Mouse (Mus musculus): Measurements from ENCODE around the gene Hnrnpl. TPM values are rescaled to one million over a fixed set of nuclear protein-coding genes. Genes with fewer than 3 reads are reported as not detected.

Hnrnpl gene
- polyA plus RNA-seq, 1 experiment: 444 TPM

DNA sequence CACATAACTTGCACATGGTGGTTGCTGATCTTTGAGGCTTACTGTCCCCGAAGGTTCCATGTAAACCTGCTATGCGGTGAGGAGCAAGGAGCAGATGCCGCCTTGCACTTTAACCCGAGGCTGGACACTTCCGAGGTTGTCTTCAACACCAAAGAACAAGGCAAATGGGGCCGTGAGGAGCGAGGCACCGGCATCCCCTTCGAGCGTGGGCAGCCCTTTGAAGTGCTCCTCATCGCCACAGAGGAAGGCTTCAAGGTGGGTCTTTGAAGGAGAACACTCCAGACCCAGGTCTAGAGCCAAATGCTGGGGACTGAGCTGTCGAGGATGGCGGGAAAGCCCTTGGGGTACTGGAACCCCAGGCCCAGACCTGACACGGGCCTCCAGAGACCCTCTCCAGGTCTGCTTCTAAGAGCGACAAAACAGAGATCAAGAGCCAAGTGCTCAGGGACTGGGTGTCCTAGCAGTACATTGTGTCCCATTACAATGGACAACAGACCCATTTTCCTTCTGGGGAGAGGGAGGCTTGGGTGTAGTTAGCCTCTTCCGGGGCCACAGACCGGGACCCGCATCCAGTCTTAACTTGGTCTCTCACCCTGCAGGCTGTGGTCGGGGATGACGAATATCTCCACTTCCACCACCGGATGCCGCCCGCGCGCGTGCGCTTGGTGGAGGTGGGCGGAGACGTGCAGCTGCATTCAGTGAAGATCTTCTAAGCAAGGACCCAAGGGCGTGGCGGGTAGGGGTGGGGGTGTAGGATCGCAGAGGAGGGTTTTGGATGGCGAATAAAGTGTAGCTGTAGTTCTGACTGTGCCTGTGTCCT, 57.4 kb downstream of the Hnrnpl start:
- TF ChIP-seq POLR2A (IDR thresholded peaks at IDR 0.05; ENCODE audit: borderline replicate concordance, extremely low read depth, insufficient read depth, insufficient read length, poor library complexity, severe bottlenecking): no peak
- no peak for TF ChIP-seq CTCF (IDR thresholded peaks at IDR 0.05; ENCODE audit: borderline replicate concordance, extremely low read depth, insufficient read depth, insufficient read length)
- peak; percentile 76 for DNase-seq (ENCODE audit: low read depth)

DNA sequence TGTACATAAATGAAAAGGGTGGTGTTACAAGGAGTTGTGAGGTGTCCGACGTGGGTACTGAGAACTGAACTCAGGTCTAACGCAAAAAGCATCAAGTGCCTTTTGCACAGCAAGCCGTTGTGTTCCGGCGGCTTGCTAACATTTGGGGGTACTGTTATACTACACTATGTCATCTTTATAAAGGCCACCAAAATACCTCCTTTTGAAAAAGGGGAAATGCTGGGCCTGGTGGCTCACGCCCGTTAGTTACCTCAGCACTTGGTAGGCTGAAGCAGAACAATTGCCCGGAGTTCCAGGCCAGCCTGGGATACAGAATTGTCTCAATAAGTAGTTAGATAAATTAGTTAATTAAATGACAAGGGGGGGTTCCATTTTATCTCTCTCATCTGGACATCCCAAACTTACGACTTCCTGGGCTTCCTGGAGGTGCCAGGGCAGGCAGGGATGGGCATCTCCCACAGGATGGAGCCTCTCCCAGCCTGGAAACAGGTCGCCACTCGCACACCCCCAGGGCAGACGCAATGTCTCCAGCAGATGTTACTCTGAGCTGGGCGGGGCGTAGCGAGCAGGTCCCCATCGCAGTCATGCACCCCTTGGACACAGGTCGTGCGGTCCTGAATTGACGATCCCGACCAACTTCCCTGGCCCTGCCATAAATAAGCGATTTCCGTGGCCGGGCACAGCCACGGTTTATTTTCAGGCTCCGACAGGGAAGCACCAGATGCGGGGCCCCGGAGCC, 58.6 kb downstream of the Hnrnpl start:
- no peak for DNase-seq (ENCODE audit: low read depth)

DNA sequence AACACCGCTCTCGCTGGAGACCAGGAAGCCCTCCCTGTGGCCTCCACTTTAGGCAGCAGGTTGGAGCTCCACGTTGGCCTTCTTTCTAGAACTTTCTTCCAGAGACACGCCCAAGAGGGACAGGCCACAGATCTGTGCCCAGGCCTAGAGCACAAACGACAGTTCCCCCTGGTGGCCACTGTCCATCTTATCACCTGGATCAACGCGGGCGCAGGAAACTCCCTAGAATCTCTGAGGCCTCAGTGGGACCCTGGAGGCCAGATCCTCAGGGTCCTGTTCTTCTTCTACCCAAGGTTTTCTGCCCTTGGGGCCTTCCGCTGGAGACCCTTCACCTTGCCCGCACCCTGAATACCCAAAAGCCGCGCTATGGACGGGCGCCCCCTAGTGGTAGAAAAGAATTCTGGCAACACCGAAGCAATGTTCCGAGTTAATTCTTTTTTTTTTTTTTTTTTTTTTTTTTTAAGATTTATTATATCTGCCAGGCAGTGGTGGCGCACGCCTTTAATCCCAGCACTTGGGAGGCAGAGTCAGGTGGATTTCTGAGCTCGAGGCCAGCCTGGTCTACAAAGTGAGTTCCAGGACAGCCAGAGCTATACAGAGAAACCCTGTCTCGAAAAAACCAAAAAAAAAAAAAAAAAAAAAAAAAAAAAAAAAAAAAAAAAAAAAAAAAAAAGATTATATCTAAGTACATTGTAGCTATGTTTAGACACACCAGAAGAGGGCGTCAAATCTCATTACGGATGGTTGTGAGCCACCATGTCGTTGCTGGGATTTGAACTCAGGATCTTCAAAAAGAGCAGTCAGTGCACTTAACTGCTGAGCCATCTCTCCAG, 59.4 kb downstream of the Hnrnpl start:
- TF ChIP-seq CTCF (IDR thresholded peaks at IDR 0.05; ENCODE audit: borderline replicate concordance, extremely low read depth, insufficient read depth, insufficient read length): peak; percentile 56; the same call in 1 of the 2 replicates
- DNase-seq (ENCODE audit: low read depth): peak; percentile 56

More for the DNA sequence above, 58.6 kb downstream of the Hnrnpl start:
- TF ChIP-seq CTCF (IDR thresholded peaks at IDR 0.05; ENCODE audit: borderline replicate concordance, extremely low read depth, insufficient read depth, insufficient read length): no peak
- TF ChIP-seq POLR2A (IDR thresholded peaks at IDR 0.05; ENCODE audit: borderline replicate concordance, extremely low read depth, insufficient read depth, insufficient read length, poor library complexity, severe bottlenecking): no peak

DNA sequence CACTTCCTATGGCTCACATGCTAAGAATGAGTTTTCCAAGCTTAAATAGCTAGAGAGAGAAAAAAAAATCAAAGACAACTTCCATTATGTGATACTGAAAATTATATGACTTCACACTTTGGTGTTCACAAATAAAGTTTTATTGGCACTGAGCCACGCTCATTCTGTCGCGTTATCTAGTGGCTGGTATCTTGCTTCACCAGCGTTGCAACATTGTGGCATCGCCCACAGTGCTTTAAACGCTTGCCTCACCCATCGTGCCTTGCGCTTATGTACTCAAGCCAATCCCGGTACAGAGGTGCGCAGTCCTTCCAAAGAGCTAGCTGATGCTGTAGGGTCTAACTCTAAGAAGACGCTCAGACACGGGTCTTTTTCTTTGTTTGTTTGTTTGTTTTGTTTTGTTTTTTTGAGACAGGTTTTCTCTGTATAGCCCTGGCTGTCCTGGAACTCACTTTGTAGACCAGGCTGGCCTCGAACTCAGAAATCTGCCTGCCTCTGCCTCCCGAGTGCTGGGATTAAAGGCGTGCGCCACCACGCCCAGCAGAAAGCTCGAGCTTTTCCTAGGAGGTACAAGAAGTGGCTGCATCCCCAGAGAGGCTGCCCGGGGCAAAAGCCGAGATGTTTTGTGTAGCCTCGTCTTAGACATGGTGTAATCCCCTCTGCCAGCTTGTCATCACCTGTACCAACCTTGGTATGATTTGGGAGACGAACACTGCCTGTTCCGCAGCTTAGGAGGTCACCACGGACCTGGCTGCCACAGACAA, 62.7 kb downstream of the Hnrnpl start:
- DNase-seq (ENCODE audit: low read depth): no peak
- TF ChIP-seq CTCF (IDR thresholded peaks at IDR 0.05; ENCODE audit: borderline replicate concordance, extremely low read depth, insufficient read depth, insufficient read length): no peak
- no peak for TF ChIP-seq POLR2A (IDR thresholded peaks at IDR 0.05; ENCODE audit: borderline replicate concordance, extremely low read depth, insufficient read depth, insufficient read length, poor library complexity, severe bottlenecking)

Other genes with a start within 250 kb of the Hnrnpl start
- gene Samd4b, start 210.4 kb upstream of the Hnrnpl start, polyA plus RNA-seq (2012; rRNA removed): 83.9 and 92.0 TPM in 2 replicates
- 18.9 and 21.3 TPM in 2 replicates for gene Pak4, start 210.4 kb upstream of the Hnrnpl start, polyA plus RNA-seq (2012; rRNA removed)
- gene Acp7, start 177.2 kb upstream of the Hnrnpl start, polyA plus RNA-seq (2012; rRNA removed): 0.11 and 0.30 TPM in 2 replicates
- 18.0 and 22.0 TPM in 2 replicates for gene Fbxo27, start 115.7 kb upstream of the Hnrnpl start, polyA plus RNA-seq (2012; rRNA removed)
- gene Fbxo17, start 91.7 kb upstream of the Hnrnpl start, polyA plus RNA-seq (2012; rRNA removed): 3.3 and 4.1 TPM in 2 replicates
- gene Mrps12, start 66.7 kb upstream of the Hnrnpl start, polyA plus RNA-seq (2012; rRNA removed): 68.0 and 91.1 TPM in 2 replicates
- gene Sars2, start 66.5 kb upstream of the Hnrnpl start, polyA plus RNA-seq (2012; rRNA removed): 22.5 and 27.4 TPM in 2 replicates
- gene Ccer2, start 52.4 kb upstream of the Hnrnpl start, polyA plus RNA-seq (2012; rRNA removed): 0.33 TPM in 1 of 2 replicates, not detected in the other
- gene Sirt2, start 41.8 kb upstream of the Hnrnpl start, polyA plus RNA-seq (2012; rRNA removed): 119 and 125 TPM in 2 replicates
- gene Nfkbib, start 41.0 kb upstream of the Hnrnpl start, polyA plus RNA-seq (2012; rRNA removed): 32.7 and 34.7 TPM in 2 replicates
- gene Rinl, start 19.6 kb upstream of the Hnrnpl start, polyA plus RNA-seq (2012; rRNA removed): 0.90 and 1.1 TPM in 2 replicates
- gene Ech1, start 16.7 kb downstream of the Hnrnpl start, polyA plus RNA-seq (2012; rRNA removed): 77.8 and 100 TPM in 2 replicates
- 6.0 and 7.0 TPM in 2 replicates for gene Lgals4, start 25.3 kb downstream of the Hnrnpl start, polyA plus RNA-seq (2012; rRNA removed)
- gene Lgals7, start 55.3 kb downstream of the Hnrnpl start, polyA plus RNA-seq (2012; rRNA removed): 30.7 and 31.2 TPM in 2 replicates
- gene Capn12, start 72.9 kb downstream of the Hnrnpl start, polyA plus RNA-seq (2012; rRNA removed): 0.08 and 0.16 TPM in 2 replicates
- 134 and 173 TPM in 2 replicates for gene Actn4, start 153.8 kb downstream of the Hnrnpl start, polyA plus RNA-seq (2012; rRNA removed)
- 411 and 463 TPM in 2 replicates for gene Eif3k, start 173.3 kb downstream of the Hnrnpl start, polyA plus RNA-seq (2012; rRNA removed)
- 7.8 and 8.2 TPM in 2 replicates for gene Map4k1, start 173.5 kb downstream of the Hnrnpl start, polyA plus RNA-seq (2012; rRNA removed)